Mouse (Mus musculus): ENCODE measurements around the gene Cenpp. TPM values are rescaled to one million over a fixed set of nuclear protein-coding genes. Genes with fewer than 3 reads are reported as not detected.

The Cenpp gene
- polyA plus RNA-seq, 1 experiment from 2014 or later: 28.1 TPM

- no peak overlapping the region for H3K27ac ChIP-seq (ENCODE audit: low read length)
- H3K4me1 ChIP-seq (ENCODE audit: control insufficient read depth, insufficient read depth, low read length): peaks cover 14% of the 10 kb centered on the region
- no peak overlapping the region for H3K4me2 ChIP-seq (ENCODE audit: low read depth, low read length)
- peaks cover 8% of the 10 kb centered on the region; the same call in 1 of the 2 replicates for H3K36me3 ChIP-seq (ENCODE audit: control insufficient read depth, insufficient read depth)
- no peak overlapping the region for H3K4me3 ChIP-seq (ENCODE audit: low read length)
- 92% methylated on average over 2 of the region's 2 CpGs for WGBS
- H3K9me3 ChIP-seq (replicated peaks; ENCODE audit: control insufficient read depth, low read length): no peaks in the 10 kb centered on the region
- no peak for ATAC-seq (replicated peaks; ENCODE audit: extremely low read depth, insufficient read depth, low FRiP score)
- no peak overlapping the region for H3K9ac ChIP-seq (ENCODE audit: low read length)
- H3K27me3 ChIP-seq (ENCODE audit: control insufficient read depth, insufficient read depth, low read length): no peaks in the 10 kb centered on the region
Observed at GRCm38 (mm10) chr13:49433268-49434029, 219.1 kb downstream of the Cenpp start.

- H3K9ac ChIP-seq (ENCODE audit: low read length): no peak overlapping the region
- WGBS: 63% methylated on average over 4 of the region's 4 CpGs
- H3K4me2 ChIP-seq (ENCODE audit: low read depth, low read length): no peak overlapping the region
- no peak for ATAC-seq (replicated peaks; ENCODE audit: extremely low read depth, insufficient read depth, low FRiP score)
- peaks cover 5% of the 10 kb centered on the region; the same call in 1 of the 2 replicates for H3K36me3 ChIP-seq (ENCODE audit: control insufficient read depth, insufficient read depth)
- H3K27me3 ChIP-seq (ENCODE audit: control insufficient read depth, insufficient read depth, low read length): no peaks in the 10 kb centered on the region
- H3K4me3 ChIP-seq (ENCODE audit: low read length): no peak overlapping the region
- H3K4me1 ChIP-seq (ENCODE audit: control insufficient read depth, insufficient read depth, low read length): peaks cover 13% of the 10 kb centered on the region
- H3K9me3 ChIP-seq (replicated peaks; ENCODE audit: control insufficient read depth, low read length): no peaks in the 10 kb centered on the region
- no peak overlapping the region for H3K27ac ChIP-seq (ENCODE audit: low read length)
Observed at GRCm38 (mm10) chr13:49430529-49430928, 222.1 kb downstream of the Cenpp start.

- Histone ChIP-seq H3K4me3 (ENCODE audit: low read length) (no peak overlapping the region), H3K36me3 (ENCODE audit: control insufficient read depth, insufficient read depth) (0 out of 2 replicates have a peak, but pooled peaks cover 3% of the 10 kb centered on the region), H3K4me2 (ENCODE audit: low read depth, low read length) (no peak overlapping the region), H3K4me1 (ENCODE audit: control insufficient read depth, insufficient read depth, low read length) (peaks cover 12% of the 10 kb centered on the region), H3K27me3 (ENCODE audit: control insufficient read depth, insufficient read depth, low read length) (no peaks in the 10 kb centered on the region), H3K9ac (ENCODE audit: low read length) (no peak overlapping the region), H3K27ac (ENCODE audit: low read length) (no peak overlapping the region), H3K9me3 (replicated peaks; ENCODE audit: control insufficient read depth, low read length) (no peaks in the 10 kb centered on the region)
- WGBS: 89% methylated on average over 1 of the region's 1 CpGs
- no peak for ATAC-seq (replicated peaks; ENCODE audit: extremely low read depth, insufficient read depth, low FRiP score)
Observed at GRCm38 (mm10) chr13:49428042-49428675, 224.4 kb downstream of the Cenpp start.

GRCm38 (mm10) chr13:49426736-49427135, 225.8 kb downstream of the Cenpp start:
- no peaks in the 10 kb centered on the region for H3K27me3 ChIP-seq (ENCODE audit: control insufficient read depth, insufficient read depth, low read length)
- peaks cover 27% of the 10 kb centered on the region for H3K4me1 ChIP-seq (ENCODE audit: control insufficient read depth, insufficient read depth, low read length)
- 79% methylated on average over 3 of the region's 3 CpGs for WGBS

GRCm38 (mm10) chr13:49421959-49422358, 230.6 kb downstream of the Cenpp start:
- WGBS: 23% methylated on average over 4 of the region's 4 CpGs
- Histone ChIP-seq H3K27me3 (ENCODE audit: control insufficient read depth, insufficient read depth, low read length) (no peaks in the 10 kb centered on the region), H3K4me3 (ENCODE audit: low read length) (peak overlapping the region; percentile 84), H3K9ac (ENCODE audit: low read length) (peak overlapping the region; percentile 90), H3K4me2 (ENCODE audit: low read depth, low read length) (peak overlapping the region; percentile 83), H3K36me3 (ENCODE audit: control insufficient read depth, insufficient read depth) (no peaks in the 10 kb centered on the region), H3K4me1 (ENCODE audit: control insufficient read depth, insufficient read depth, low read length) (peaks cover 20% of the 10 kb centered on the region), H3K27ac (ENCODE audit: low read length) (no peak overlapping the region), H3K9me3 (replicated peaks; ENCODE audit: control insufficient read depth, low read length) (no peaks in the 10 kb centered on the region)
- ATAC-seq (replicated peaks; ENCODE audit: extremely low read depth, insufficient read depth, low FRiP score): no peak

More at GRCm38 (mm10) chr13:49426736-49427135, 225.8 kb downstream of the Cenpp start:
- Histone ChIP-seq H3K4me2 (ENCODE audit: low read depth, low read length) (no peak overlapping the region), H3K9me3 (replicated peaks; ENCODE audit: control insufficient read depth, low read length) (no peaks in the 10 kb centered on the region), H3K4me3 (ENCODE audit: low read length) (no peak overlapping the region), H3K27ac (ENCODE audit: low read length) (no peak overlapping the region), H3K9ac (ENCODE audit: low read length) (no peak overlapping the region), H3K36me3 (ENCODE audit: control insufficient read depth, insufficient read depth) (no peaks in the 10 kb centered on the region)
- no peak for ATAC-seq (replicated peaks; ENCODE audit: extremely low read depth, insufficient read depth, low FRiP score)

- H3K4me2 ChIP-seq (ENCODE audit: low read depth, low read length): peak overlapping the region; percentile 83
- no peaks in the 10 kb centered on the region for H3K9me3 ChIP-seq (replicated peaks; ENCODE audit: control insufficient read depth, low read length)
- no peaks in the 10 kb centered on the region for H3K27me3 ChIP-seq (ENCODE audit: control insufficient read depth, insufficient read depth, low read length)
- H3K9ac ChIP-seq (ENCODE audit: low read length): peak overlapping the region; percentile 90
- peak overlapping the region; percentile 84 for H3K4me3 ChIP-seq (ENCODE audit: low read length)
- H3K4me1 ChIP-seq (ENCODE audit: control insufficient read depth, insufficient read depth, low read length): peaks cover 20% of the 10 kb centered on the region
- ATAC-seq (replicated peaks; ENCODE audit: extremely low read depth, insufficient read depth, low FRiP score): peak; percentile 31; the same call in 1 of the 2 replicates
- no peaks in the 10 kb centered on the region for H3K36me3 ChIP-seq (ENCODE audit: control insufficient read depth, insufficient read depth)
- H3K27ac ChIP-seq (ENCODE audit: low read length): peak overlapping the region; percentile 78
- WGBS: under 1% methylated on average over 15 of the region's 15 CpGs
Observed at GRCm38 (mm10) chr13:49421606-49421917, 231.0 kb downstream of the Cenpp start.

GRCm38 (mm10) chr13:49420754-49421605, 231.6 kb downstream of the Cenpp start, which contains the start of gene Ippk:
Gene Ippk, plus strand, starts transcription at chr13:49421249.
- Histone ChIP-seq H3K4me1 (ENCODE audit: control insufficient read depth, insufficient read depth, low read length) (peaks cover 20% of the 10 kb centered on the region), H3K27me3 (ENCODE audit: control insufficient read depth, insufficient read depth, low read length) (no peaks in the 10 kb centered on the region), H3K9ac (ENCODE audit: low read length) (peak within 1 kb of the TSS; percentile 90), H3K4me3 (ENCODE audit: low read length) (peak within 1 kb of the TSS; percentile 84), H3K36me3 (ENCODE audit: control insufficient read depth, insufficient read depth) (no peaks in the 10 kb centered on the region), H3K9me3 (replicated peaks; ENCODE audit: control insufficient read depth, low read length) (no peaks in the 10 kb centered on the region), H3K27ac (ENCODE audit: low read length) (peak within 1 kb of the TSS; percentile 88), H3K4me2 (ENCODE audit: low read depth, low read length) (peak within 1 kb of the TSS; percentile 92)
- under 1% methylated on average over 69 of the region's 69 CpGs for WGBS
- ATAC-seq (replicated peaks; ENCODE audit: extremely low read depth, insufficient read depth, low FRiP score): peak; percentile 98
